Mouse (Mus musculus) heart, adult 2 months (tissue): Measurements from ENCODE around the gene Chst13. TPM values are rescaled to one million over a fixed set of nuclear protein-coding genes. Genes with fewer than 3 reads are reported as not detected.

Experiments
- DNase-seq, 2 experiments: peaks; one replicate each; pipeline ENCODE4 v3.0.0; 2021
- H3K27ac ChIP-seq: fragments of 200-600 bp; 2 replicates; pipeline ENCODE4 v1.8.1; 2022
- H3K27me3 ChIP-seq: fragments of 200-500 bp; 2 replicates; pipeline ENCODE4 v1.6.1; 2012; ENCODE audit warnings: mild to moderate bottlenecking, low read length, inconsistent platforms, mixed read lengths; ENCODE audit not compliant: control insufficient read depth, insufficient read depth
- H3K36me3 ChIP-seq: fragments of 200-500 bp; 2 replicates; pipeline ENCODE4 v1.6.1; 2012; ENCODE audit warnings: low read length, inconsistent platforms; ENCODE audit not compliant: control insufficient read depth, insufficient read depth
- H3K4me1 ChIP-seq: fragments of 200-500 bp; 2 replicates; pipeline ENCODE4 v1.6.1; 2011; ENCODE audit warnings: low read length; ENCODE audit not compliant: control insufficient read depth, insufficient read depth
- H3K4me3 ChIP-seq: fragments of 200-600 bp; 2 replicates; pipeline ENCODE4 v1.8.1; 2022
- H3K79me2 ChIP-seq: fragments of 200-500 bp; replicated peaks from 2 replicates; pipeline ENCODE4 v1.6.1; 2012; ENCODE audit warnings: mild to moderate bottlenecking, inconsistent platforms, low read length, moderate library complexity, mixed read lengths; ENCODE audit not compliant: control insufficient read depth, insufficient read depth
- H3K9ac ChIP-seq: fragments of 200-500 bp; 2 replicates; pipeline ENCODE4 v1.6.1; 2012; ENCODE audit warnings: low read depth, mild to moderate bottlenecking, control low read depth, inconsistent platforms, low read length, mixed read lengths
- CTCF ChIP-seq: fragments of 200-600 bp; IDR thresholded peaks from 2 replicates; pipeline ENCODE4 v1.8.1; 2022; ENCODE audit warnings: antibody characterized with exemption, mild to moderate bottlenecking, moderate library complexity
- EP300 ChIP-seq: fragments of 200-500 bp; IDR thresholded peaks from 2 replicates; pipeline ENCODE4 v1.6.1; 2011; ENCODE audit warnings: low read depth, low read length, control low read depth; ENCODE audit not compliant: insufficient read depth
- POLR2A ChIP-seq: fragments of 200-500 bp; IDR thresholded peaks from 2 replicates; pipeline ENCODE4 v1.6.1; 2011; ENCODE audit warnings: mild to moderate bottlenecking, low read depth, low read length, control low read depth; ENCODE audit not compliant: insufficient read depth
- WGBS: fragments of 180-500 bp; shearing (Covaris S2); methylation state at CpG from one replicate; pipeline ENCODE4 v1.1.7; 2018; 5-methylcytosine and 5-hydroxymethylcytosine counted together
- intact Hi-C: fragments of 180-260 bp; cut with DNase I; formaldehyde crosslinking; loops from one replicate; pipeline ENCODE4 v1.15.1; 2025
- polyA plus RNA-seq: library from polyadenylated mRNA; depleted of rRNA; stranded (reverse); fragments of >200 nt; gene quantifications from 2 replicates; pipeline ENCODE4 v1.2.3, GENCODE M21; 2012; rRNA removed
- total RNA-seq, 2 experiments: library from RNA; stranded (reverse); gene quantifications; 2 replicates each; pipeline ENCODE4 v1.2.3; 2021

The Chst13 gene
- total and polyA plus RNA-seq, 3 experiments = 0.12 TPM; not detected in 2

GRCm38 (mm10) chr6:90288265-90288664, 36.7 kb downstream of the Chst13 start:
- DNase-seq = no peak
- no peak overlapping the region for H3K9ac ChIP-seq
- H3K27me3 ChIP-seq = no peaks in the 10 kb centered on the region
- H3K27ac ChIP-seq = no peak overlapping the region
- no peak overlapping the region for H3K4me3 ChIP-seq
- intact Hi-C loops = no loop called here
- TF ChIP-seq EP300 (no peak), POLR2A (no peak), CTCF (peak; percentile 53)
- no peaks in the 10 kb centered on the region for H3K36me3 ChIP-seq
- H3K4me1 ChIP-seq = no peaks in the 10 kb centered on the region
- H3K79me2 ChIP-seq = no peaks in the 10 kb centered on the region
- WGBS = 50% methylated on average over 12 of the region's 12 CpGs

Other genes starting within 250 kb of the Chst13 start
- gene Vmn1r49, start 246.7 kb downstream of the Chst13 start, total RNA-seq = not detected
- gene Vmn1r49, start 246.7 kb downstream of the Chst13 start, polyA plus RNA-seq = not detected in 2 replicates
- gene Vmn1r50, start 223.8 kb downstream of the Chst13 start, total RNA-seq = not detected
- not detected in 2 replicates for gene Vmn1r50, start 223.8 kb downstream of the Chst13 start, polyA plus RNA-seq
- not detected for gene Vmn1r51, start 202.6 kb downstream of the Chst13 start, total RNA-seq
- not detected in 2 replicates for gene Vmn1r51, start 202.6 kb downstream of the Chst13 start, polyA plus RNA-seq
- gene Vmn1r52, start 150.4 kb downstream of the Chst13 start, total RNA-seq = not detected
- gene Vmn1r52, start 150.4 kb downstream of the Chst13 start, polyA plus RNA-seq = not detected in 2 replicates
- gene V1ra8, start 122.4 kb downstream of the Chst13 start, total RNA-seq = not detected
- gene V1ra8, start 122.4 kb downstream of the Chst13 start, polyA plus RNA-seq = not detected in 2 replicates
- not detected for gene Vmn1r53, start 100.7 kb downstream of the Chst13 start, total RNA-seq
- not detected in 2 replicates for gene Vmn1r53, start 100.7 kb downstream of the Chst13 start, polyA plus RNA-seq
- gene Vmn1r54, start 78.9 kb downstream of the Chst13 start, total RNA-seq = not detected
- gene Vmn1r54, start 78.9 kb downstream of the Chst13 start, polyA plus RNA-seq = not detected in 2 replicates
- not detected for gene BC048671, start 24.0 kb downstream of the Chst13 start, total RNA-seq
- 0.26 and 0.27 TPM in 2 replicates for gene BC048671, start 24.0 kb downstream of the Chst13 start, polyA plus RNA-seq
- gene Uroc1, start 8.1 kb upstream of the Chst13 start, total RNA-seq = not detected
- 0.12 TPM in 1 of 2 replicates, not detected in the other for gene Uroc1, start 8.1 kb upstream of the Chst13 start, polyA plus RNA-seq
- gene Zxdc, start 44.3 kb upstream of the Chst13 start, total RNA-seq = 10 to 100 TPM; 12.6 to 14.6 TPM
- 8.4 and 10.8 TPM in 2 replicates for gene Zxdc, start 44.3 kb upstream of the Chst13 start, polyA plus RNA-seq
- gene Cfap100, start 103.6 kb upstream of the Chst13 start, total RNA-seq = under 1 TPM; 0.16 to 0.18 TPM
- 0.44 and 0.80 TPM in 2 replicates for gene Cfap100, start 103.6 kb upstream of the Chst13 start, polyA plus RNA-seq
- gene Klf15, start 137.4 kb upstream of the Chst13 start, total RNA-seq = 10 to 100 TPM; 64.7 to 67.4 TPM
- 54.7 and 60.2 TPM in 2 replicates for gene Klf15, start 137.4 kb upstream of the Chst13 start, polyA plus RNA-seq
- 1 to 10 TPM; 2.5 to 3.7 TPM for gene Aldh1l1, start 161.2 kb upstream of the Chst13 start, total RNA-seq
- 3.2 and 7.5 TPM in 2 replicates for gene Aldh1l1, start 161.2 kb upstream of the Chst13 start, polyA plus RNA-seq